26 mouse cellular contexts compared by ENCODE assay signal in genomic region chr4:103329348-103329747, GRCm38 (mm10). TPM values are rescaled to one million over a fixed set of nuclear protein-coding genes. Genes with fewer than 3 reads are reported as not detected.
A peak's percentile ranks its signal among the peaks of the same experiment; 100 is the strongest.
DNase-seq lines count a peak whose midpoint lies in the region; ATAC-seq lines count a peak whose summit lies in the region.
"Had no signal": no experiment of that assay in that cellular context is flagged by ENCODE, and none has a peak within 500 bp of the region (broad histone marks: within the 10 kb centered on the region; RNA-seq: fewer than 3 reads in every experiment).

No protein-coding gene starts in this region.

- H3K27ac ChIP-seq in forebrain, embryonic 14.5 days (ENCODE audit: low read depth, low read length): no peak overlapping the region
- no peak overlapping the region for H3K27ac ChIP-seq in forebrain, embryonic 11.5 days (ENCODE audit: low read depth, low read length)
- no peak overlapping the region for H3K27ac ChIP-seq in hindbrain, embryonic 15.5 days (replicated peaks)
- H3K27ac ChIP-seq in hindbrain, embryonic 14.5 days: no peak overlapping the region
- no peak overlapping the region for H3K27ac ChIP-seq in midbrain, embryonic 13.5 days
- no peak overlapping the region for H3K27ac ChIP-seq in midbrain, embryonic 16.5 days (ENCODE audit: low read length)
- H3K27ac ChIP-seq: heart, adult 2 months; left cerebral cortex, adult 2 months; limb, embryonic 10.5 days; neural tube, embryonic 13.5 days had no signal

- no peaks in the 10 kb centered on the region for H3K9me3 ChIP-seq in forebrain, embryonic 14.5 days (replicated peaks; ENCODE audit: control insufficient read depth, low read length)
- no peaks in the 10 kb centered on the region for H3K9me3 ChIP-seq in forebrain, embryonic 11.5 days (ENCODE audit: control insufficient read depth, low read length)
- no peaks in the 10 kb centered on the region for H3K9me3 ChIP-seq in hindbrain, embryonic 15.5 days
- no peaks in the 10 kb centered on the region for H3K9me3 ChIP-seq in hindbrain, embryonic 14.5 days (ENCODE audit: control insufficient read depth, low read length)
- H3K9me3 ChIP-seq in midbrain, embryonic 13.5 days: no peaks in the 10 kb centered on the region
- no peaks in the 10 kb centered on the region for H3K9me3 ChIP-seq in midbrain, embryonic 16.5 days (replicated peaks; ENCODE audit: control insufficient read depth, low read length, poor library complexity, severe bottlenecking)
- H3K9me3 ChIP-seq: limb, embryonic 10.5 days; megakaryocyte, embryonic 14.5 days; neural tube, embryonic 13.5 days had no signal

- no peaks in the 10 kb centered on the region for H3K36me3 ChIP-seq in forebrain, embryonic 14.5 days (ENCODE audit: control insufficient read depth, insufficient read depth, low read length)
- no peaks in the 10 kb centered on the region for H3K36me3 ChIP-seq in forebrain, embryonic 11.5 days (ENCODE audit: control insufficient read depth, insufficient read depth, low read length)
- H3K36me3 ChIP-seq in hindbrain, embryonic 15.5 days: no peaks in the 10 kb centered on the region
- H3K36me3 ChIP-seq in hindbrain, embryonic 14.5 days (replicated peaks; ENCODE audit: control insufficient read depth, insufficient read depth): peaks cover 3% of the 10 kb centered on the region; the same call in 1 of the 2 replicates
- peaks cover 11% of the 10 kb centered on the region; the same call in 1 of the 2 replicates for H3K36me3 ChIP-seq in midbrain, embryonic 13.5 days
- H3K36me3 ChIP-seq in midbrain, embryonic 16.5 days (ENCODE audit: control insufficient read depth, insufficient read depth, low read length): no peaks in the 10 kb centered on the region; the same call in 1 of the 2 replicates

- WGBS in forebrain, embryonic 14.5 days: 26% methylated on average over 6 of the region's 6 CpGs
- 70% methylated on average over 6 of the region's 6 CpGs for WGBS in forebrain, embryonic 11.5 days
- 36% methylated on average over 6 of the region's 6 CpGs for WGBS in hindbrain, embryonic 15.5 days
- WGBS in hindbrain, embryonic 14.5 days: 41% methylated on average over 6 of the region's 6 CpGs
- WGBS in midbrain, embryonic 13.5 days: 63% methylated on average over 6 of the region's 6 CpGs
- WGBS in midbrain, embryonic 16.5 days: 60% methylated on average over 6 of the region's 6 CpGs

- H3K4me3 ChIP-seq in forebrain, embryonic 14.5 days (ENCODE audit: low read depth, low read length): no peak overlapping the region
- H3K4me3 ChIP-seq in forebrain, embryonic 11.5 days (ENCODE audit: low read depth, low read length): no peak overlapping the region
- H3K4me3 ChIP-seq in hindbrain, embryonic 15.5 days: no peak overlapping the region
- H3K4me3 ChIP-seq in hindbrain, embryonic 14.5 days (replicated peaks; ENCODE audit: low read length): no peak overlapping the region
- H3K4me3 ChIP-seq in midbrain, embryonic 13.5 days (replicated peaks): no peak overlapping the region
- H3K4me3 ChIP-seq in midbrain, embryonic 16.5 days (ENCODE audit: low read depth, low read length): no peak overlapping the region
- H3K4me3 ChIP-seq: heart, adult 2 months; left cerebral cortex, adult 2 months; limb, embryonic 10.5 days; megakaryocyte, embryonic 14.5 days; neural tube, embryonic 13.5 days had no signal

- H3K27me3 ChIP-seq in forebrain, embryonic 14.5 days (replicated peaks; ENCODE audit: control insufficient read depth, insufficient read depth, low read length): no peaks in the 10 kb centered on the region
- H3K27me3 ChIP-seq in forebrain, embryonic 11.5 days (ENCODE audit: control insufficient read depth, insufficient read depth, low read length): no peaks in the 10 kb centered on the region; the same call in 1 of the 2 replicates
- H3K27me3 ChIP-seq in hindbrain, embryonic 15.5 days: no peaks in the 10 kb centered on the region
- no peaks in the 10 kb centered on the region for H3K27me3 ChIP-seq in hindbrain, embryonic 14.5 days (ENCODE audit: control insufficient read depth, insufficient read depth, low read length)
- H3K27me3 ChIP-seq in midbrain, embryonic 13.5 days: no peaks in the 10 kb centered on the region
- H3K27me3 ChIP-seq in midbrain, embryonic 16.5 days (ENCODE audit: control insufficient read depth, insufficient read depth, low read depth, low read length): no peaks in the 10 kb centered on the region
- H3K27me3 ChIP-seq: megakaryocyte, embryonic 14.5 days; neural tube, embryonic 13.5 days; Patski had no signal

- peak; percentile 60; the same call in 1 of the 2 replicates for ATAC-seq in forebrain, embryonic 14.5 days
- ATAC-seq in forebrain, embryonic 11.5 days (replicated peaks; ENCODE audit: low FRiP score): no peak
- ATAC-seq in hindbrain, embryonic 15.5 days (ENCODE audit: low FRiP score, low read depth): 0 out of 2 replicates have a peak, but pooled peaks have one; percentile 72
- no peak for ATAC-seq in hindbrain, embryonic 14.5 days (ENCODE audit: low FRiP score)
- no peak for ATAC-seq in midbrain, embryonic 13.5 days
- ATAC-seq in midbrain, embryonic 16.5 days: no peak
- ATAC-seq: liver, postnatal 0 days; Patski had no signal

- H3K4me2 ChIP-seq in forebrain, embryonic 14.5 days (ENCODE audit: low read length): no peak overlapping the region
- H3K4me2 ChIP-seq in forebrain, embryonic 11.5 days (ENCODE audit: low read depth, low read length, severe bottlenecking): no peak overlapping the region
- H3K4me2 ChIP-seq in hindbrain, embryonic 15.5 days: no peak overlapping the region
- no peak overlapping the region for H3K4me2 ChIP-seq in hindbrain, embryonic 14.5 days (replicated peaks)
- no peak overlapping the region for H3K4me2 ChIP-seq in midbrain, embryonic 13.5 days (replicated peaks)
- no peak overlapping the region for H3K4me2 ChIP-seq in midbrain, embryonic 16.5 days (ENCODE audit: low read length)
- H3K4me2 ChIP-seq: neural tube, embryonic 13.5 days had no signal

- H3K9ac ChIP-seq in forebrain, embryonic 14.5 days (ENCODE audit: low read length): no peak overlapping the region
- H3K9ac ChIP-seq in forebrain, embryonic 11.5 days (ENCODE audit: low read length): no peak overlapping the region
- no peak overlapping the region for H3K9ac ChIP-seq in hindbrain, embryonic 15.5 days
- H3K9ac ChIP-seq in hindbrain, embryonic 14.5 days: no peak overlapping the region
- H3K9ac ChIP-seq in midbrain, embryonic 13.5 days (replicated peaks): peak overlapping the region; percentile 20; the same call in 1 of the 2 replicates
- no peak overlapping the region for H3K9ac ChIP-seq in midbrain, embryonic 16.5 days (ENCODE audit: low read depth, low read length)
- H3K9ac ChIP-seq: liver, postnatal 0 days; neural tube, embryonic 13.5 days had no signal

- 0 out of 2 replicates have a peak, but pooled peaks cover 2% of the 10 kb centered on the region for H3K4me1 ChIP-seq in forebrain, embryonic 14.5 days (ENCODE audit: control insufficient read depth, insufficient read depth, low read length)
- H3K4me1 ChIP-seq in forebrain, embryonic 11.5 days (replicated peaks; ENCODE audit: control insufficient read depth, insufficient read depth, low read length): 0 out of 2 replicates have a peak, but pooled peaks cover 4% of the 10 kb centered on the region
- H3K4me1 ChIP-seq in hindbrain, embryonic 15.5 days (replicated peaks): 0 out of 2 replicates have a peak, but pooled peaks cover 6% of the 10 kb centered on the region
- peaks cover 5% of the 10 kb centered on the region; the same call in 1 of the 2 replicates for H3K4me1 ChIP-seq in hindbrain, embryonic 14.5 days (replicated peaks; ENCODE audit: control insufficient read depth, insufficient read depth, low read length)
- H3K4me1 ChIP-seq in midbrain, embryonic 13.5 days (replicated peaks): peaks cover 5% of the 10 kb centered on the region
- peaks cover 4% of the 10 kb centered on the region; the same call in 1 of the 2 replicates for H3K4me1 ChIP-seq in midbrain, embryonic 16.5 days (ENCODE audit: control insufficient read depth, insufficient read depth, low read length)
- H3K4me1 ChIP-seq: limb, embryonic 10.5 days had no signal

- peak; percentile 60 for DNase-seq in forebrain, embryonic 14.5 days (ENCODE audit: low spot score)
- DNase-seq in forebrain, embryonic 11.5 days (ENCODE audit: low spot score): no peak
- no peak for DNase-seq in hindbrain, embryonic 14.5 days (ENCODE audit: low spot score)
- DNase-seq in adrenal gland, postnatal 36 days: no peak
- no peak for DNase-seq in cerebellum, adult 11-12 months
- DNase-seq: adrenal gland, postnatal 10 days; cerebellum, adult 11 months; cerebellum, postnatal 14 days; gastrocnemius, postnatal 14 days; heart, adult 2 months; heart, postnatal 36 days; layer of hippocampus, adult 9-11 months; thymus, postnatal 14 days had no signal

RNA-seq across cellular contexts. Expression of gene Oma1, which starts 15.7 kb away (rescaled TPM):
- polyA plus RNA-seq in forebrain, embryonic 14.5 days (2014; fragmentation: Nextera tagmentation; extraction: Ambion mirVana): 12.1 and 14.7 TPM in 2 replicates
- polyA plus RNA-seq in forebrain, embryonic 11.5 days (2014; fragmentation: Nextera tagmentation; extraction: Ambion mirVana): 12.8 and 15.0 TPM in 2 replicates
- 9.2 and 10.3 TPM in 2 replicates for polyA plus RNA-seq in hindbrain, embryonic 15.5 days (2015; fragmentation: Nextera tagmentation; extraction: Ambion mirVana)
- 8.7 and 10.5 TPM in 2 replicates for polyA plus RNA-seq in hindbrain, embryonic 14.5 days (2014; fragmentation: Nextera tagmentation; extraction: Ambion mirVana)
- 11.1 and 12.0 TPM in 2 replicates for polyA plus RNA-seq in midbrain, embryonic 13.5 days (2015; fragmentation: Nextera tagmentation; extraction: Ambion mirVana)
- 9.6 and 10.5 TPM in 2 replicates for polyA plus RNA-seq in midbrain, embryonic 16.5 days (2015; fragmentation: Nextera tagmentation; extraction: Ambion mirVana)
- 10 to 100 TPM; 21.5 to 23.0 TPM for total RNA-seq in adrenal gland, postnatal 36 days (2021)

RNA-seq across cellular contexts. Expression of gene 4921539E11Rik, which starts 38.7 kb away (rescaled TPM):
- not detected in 2 replicates for polyA plus RNA-seq in forebrain, embryonic 14.5 days (2014; fragmentation: Nextera tagmentation; extraction: Ambion mirVana)
- polyA plus RNA-seq in forebrain, embryonic 11.5 days (2014; fragmentation: Nextera tagmentation; extraction: Ambion mirVana): not detected in 2 replicates
- not detected in 2 replicates for polyA plus RNA-seq in hindbrain, embryonic 15.5 days (2015; fragmentation: Nextera tagmentation; extraction: Ambion mirVana)
- not detected in 2 replicates for polyA plus RNA-seq in hindbrain, embryonic 14.5 days (2014; fragmentation: Nextera tagmentation; extraction: Ambion mirVana)
- not detected in 2 replicates for polyA plus RNA-seq in midbrain, embryonic 13.5 days (2015; fragmentation: Nextera tagmentation; extraction: Ambion mirVana)
- not detected in 2 replicates for polyA plus RNA-seq in midbrain, embryonic 16.5 days (2015; fragmentation: Nextera tagmentation; extraction: Ambion mirVana)
- total RNA-seq in adrenal gland, postnatal 36 days (2021): not detected
- total RNA-seq: adrenal gland, postnatal 10 days; gastrocnemius, postnatal 14 days; heart, adult 2 months; heart, postnatal 36 days; left cerebral cortex, adult 2 months; liver, adult 2 months had no signal
- polyA plus RNA-seq: embryonic facial prominence, embryonic 14.5 days; heart, adult 2 months; inflammation-experienced regulatory T-cells, adult 6 months; limb, embryonic 10.5 days; liver, adult 2 months; liver, postnatal 0 days; neural tube, embryonic 13.5 days; Patski; small intestine, adult 2 months had no signal

Comparison
In these comparisons a context has a peak if more than half of its experiments do, and no peak if none do; other contexts are left out.
1. ATAC-seq: peak in forebrain, embryonic 14.5 days (single experiment) and hindbrain, embryonic 15.5 days (single experiment); none in forebrain, embryonic 11.5 days (single experiment), hindbrain, embryonic 14.5 days (single experiment), midbrain, embryonic 13.5 days (single experiment) and midbrain, embryonic 16.5 days (single experiment).